Mouse (Mus musculus) kidney, adult 11 months (tissue): ENCODE data around the gene Cabp5.
"Not testable (repeated sequence)": the region's sequence is repeated elsewhere in the genome, so short reads cannot be mapped to it uniquely, and the experiment has no call there.

Source experiments
- DNase-seq: peaks from one replicate; pipeline ENCODE4 v3.0.0; 2022

Cabp5 gene

DNA sequence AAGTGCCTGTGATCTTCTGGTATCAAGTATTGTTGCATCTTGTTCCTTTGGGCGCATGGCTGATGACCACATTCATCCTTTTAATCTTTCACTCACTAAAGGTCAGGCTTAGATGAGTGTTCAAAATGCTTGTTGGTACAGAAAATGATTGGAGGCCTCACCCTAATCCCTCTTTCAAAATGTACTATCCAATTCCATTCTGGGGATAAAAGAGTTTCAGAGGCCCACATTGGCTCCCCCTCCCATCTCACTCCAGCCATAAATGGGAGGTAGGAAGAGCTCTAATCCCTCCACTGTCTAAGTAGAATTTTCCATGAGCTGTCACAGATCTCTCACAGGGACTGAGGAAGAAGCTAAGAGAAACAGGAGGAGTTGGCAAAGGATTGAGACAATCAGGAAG, at the start of gene Cabp5:
Gene Cabp5 (plus strand): TSS at position 301 of the 400 bp plus-strand sequence.
- no peak for DNase-seq

DNA sequence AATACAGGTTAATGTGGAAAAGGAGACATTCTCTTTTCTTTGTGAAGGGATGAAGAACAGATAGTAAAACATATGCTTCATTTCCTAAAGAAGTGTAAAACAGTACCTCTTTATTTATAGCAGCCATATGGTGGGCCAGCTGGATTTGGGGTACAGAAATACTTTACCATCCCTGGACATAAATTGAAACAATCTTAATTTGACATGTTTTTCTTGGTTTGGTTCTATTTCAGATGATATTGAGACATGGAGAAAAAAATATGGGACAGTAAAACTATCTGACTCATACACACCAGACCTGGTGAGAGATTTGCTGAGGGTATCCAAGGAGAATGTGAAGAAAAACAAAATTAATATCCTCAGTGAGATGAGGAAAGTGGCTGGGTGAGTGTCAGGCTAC, 42.0 kb upstream of the Cabp5 start:
- DNase-seq: no peak

DNA sequence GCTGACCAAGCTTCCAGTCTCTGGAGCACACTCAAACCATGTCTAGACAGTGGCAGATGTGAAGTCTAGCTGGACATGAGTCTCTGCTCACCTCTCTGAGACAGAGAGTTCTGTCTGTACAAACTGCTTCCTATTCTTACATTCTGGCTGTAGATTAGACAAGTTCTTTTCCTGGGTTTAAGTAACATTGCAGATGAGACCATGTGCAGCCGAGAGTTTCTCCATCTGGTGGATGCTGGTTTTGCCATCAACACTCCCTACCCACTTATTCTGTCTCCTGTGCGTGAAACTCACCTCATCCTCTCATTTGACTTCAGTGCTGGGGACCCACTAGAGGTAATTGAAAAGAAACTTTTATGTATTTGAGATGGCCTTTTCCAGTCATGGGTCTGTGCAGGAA, 17.3 kb upstream of the Cabp5 start:
- no peak for DNase-seq

- not testable (repeated sequence) for DNase-seq
Observed at GRCm38 (mm10) chr7:13450541-13450940, 52.6 kb downstream of the Cabp5 start, which contains the start of gene Bsph1. Gene Bsph1, plus strand, starts transcription at chr7:13450841.
